Mouse (Mus musculus): ENCODE measurements around the gene Fam198a. TPM values are rescaled to one million over a fixed set of nuclear protein-coding genes. Genes with fewer than 3 reads are reported as not detected.

The Fam198a gene
- polyA plus RNA-seq, 1 experiment from 2014 or later: 0.25 TPM

GRCm38 (mm10) chr9:121983504-121983903, 32.7 kb downstream of the Fam198a start:
- WGBS (ENCODE audit: insufficient replicate concordance): 48% methylated on average over 15 of the region's 15 CpGs
- no peak overlapping the region for H3K4me3 ChIP-seq (replicated peaks)
- no peaks in the 10 kb centered on the region for H3K36me3 ChIP-seq
- H3K4me2 ChIP-seq: no peak overlapping the region
- H3K27me3 ChIP-seq: no peaks in the 10 kb centered on the region
- H3K9ac ChIP-seq: no peak overlapping the region
- DNase-seq (peak; percentile 23), ATAC-seq (ENCODE audit: low read depth) (0 out of 2 replicates have a peak, but pooled peaks have one; percentile 32)
- no peaks in the 10 kb centered on the region for H3K9me3 ChIP-seq (replicated peaks)
- H3K27ac ChIP-seq: no peak overlapping the region
- peaks cover 6% of the 10 kb centered on the region; the same call in 1 of the 2 replicates for H3K4me1 ChIP-seq (replicated peaks)

- Histone ChIP-seq H3K9me3 (replicated peaks) (no peaks in the 10 kb centered on the region), H3K4me1 (replicated peaks) (peaks cover 6% of the 10 kb centered on the region; the same call in 1 of the 2 replicates), H3K9ac (no peak overlapping the region), H3K27me3 (no peaks in the 10 kb centered on the region), H3K4me3 (replicated peaks) (no peak overlapping the region), H3K36me3 (no peaks in the 10 kb centered on the region), H3K4me2 (no peak overlapping the region), H3K27ac (no peak overlapping the region)
- WGBS (ENCODE audit: insufficient replicate concordance): 47% methylated on average over 15 of the region's 15 CpGs
- ATAC-seq (ENCODE audit: low read depth): 0 out of 2 replicates have a peak, but pooled peaks have one; percentile 19
- DNase-seq: peak; percentile 36
These were observed 34.0 kb downstream of the Fam198a start for GRCm38 (mm10) chr9:121984465-121985461.

- ATAC-seq (ENCODE audit: low read depth): no peak
- H3K9me3 ChIP-seq (replicated peaks): no peaks in the 10 kb centered on the region
- no peak overlapping the region for H3K9ac ChIP-seq
- whole genome bisulfite sequencing (ENCODE audit: insufficient replicate concordance): 60% methylated on average over 3 of the region's 3 CpGs
- no peak overlapping the region for H3K4me2 ChIP-seq
- H3K27ac ChIP-seq: no peak overlapping the region
- peaks cover 6% of the 10 kb centered on the region; the same call in 1 of the 2 replicates for H3K4me1 ChIP-seq (replicated peaks)
- H3K4me3 ChIP-seq (replicated peaks): no peak overlapping the region
- no peaks in the 10 kb centered on the region for H3K36me3 ChIP-seq
- DNase-seq: no peak
- no peaks in the 10 kb centered on the region for H3K27me3 ChIP-seq
These were observed 38.1 kb downstream of the Fam198a start for GRCm38 (mm10) chr9:121988910-121989309.

GRCm38 (mm10) chr9:121989536-121989935, 38.7 kb downstream of the Fam198a start:
- DNase-seq: no peak
- Histone ChIP-seq H3K4me1 (replicated peaks) (peaks cover 8% of the 10 kb centered on the region; the same call in 1 of the 2 replicates), H3K4me3 (replicated peaks) (no peak overlapping the region), H3K36me3 (no peaks in the 10 kb centered on the region), H3K9me3 (replicated peaks) (no peaks in the 10 kb centered on the region), H3K27me3 (no peaks in the 10 kb centered on the region), H3K27ac (no peak overlapping the region), H3K9ac (no peak overlapping the region), H3K4me2 (no peak overlapping the region)
- no peak for ATAC-seq (ENCODE audit: low read depth)
- 67% methylated on average over 5 of the region's 5 CpGs for WGBS (ENCODE audit: insufficient replicate concordance)

- Histone ChIP-seq H3K4me2 (no peak overlapping the region), H3K4me1 (replicated peaks) (0 out of 2 replicates have a peak, but pooled peaks cover 10% of the 10 kb centered on the region), H3K27me3 (peaks cover 12% of the 10 kb centered on the region), H3K36me3 (no peaks in the 10 kb centered on the region), H3K27ac (no peak overlapping the region), H3K9ac (no peak overlapping the region), H3K4me3 (replicated peaks) (no peak overlapping the region), H3K9me3 (replicated peaks) (no peaks in the 10 kb centered on the region)
- no peak for DNase-seq
- WGBS (ENCODE audit: insufficient replicate concordance): 61% methylated on average over 5 of the region's 5 CpGs
- ATAC-seq (ENCODE audit: low read depth): no peak
These were observed 40.3 kb downstream of the Fam198a start for GRCm38 (mm10) chr9:121991041-121991440.

GRCm38 (mm10) chr9:121993047-121993446, 42.3 kb downstream of the Fam198a start:
- WGBS (ENCODE audit: insufficient replicate concordance): 35% methylated on average over 3 of the region's 3 CpGs
- Histone ChIP-seq H3K9me3 (replicated peaks) (no peaks in the 10 kb centered on the region), H3K4me2 (no peak overlapping the region), H3K4me1 (replicated peaks) (0 out of 2 replicates have a peak, but pooled peaks cover 10% of the 10 kb centered on the region), H3K9ac (no peak overlapping the region), H3K27ac (no peak overlapping the region), H3K27me3 (peaks cover 20% of the 10 kb centered on the region), H3K4me3 (replicated peaks) (no peak overlapping the region), H3K36me3 (no peaks in the 10 kb centered on the region)
- DNase-seq (no peak), ATAC-seq (ENCODE audit: low read depth) (no peak)

GRCm38 (mm10) chr9:121995077-121995476, 44.3 kb downstream of the Fam198a start:
- Histone ChIP-seq H3K27me3 (peaks cover 20% of the 10 kb centered on the region), H3K4me2 (peak overlapping the region; percentile 71), H3K4me1 (replicated peaks) (0 out of 2 replicates have a peak, but pooled peaks cover 10% of the 10 kb centered on the region), H3K9ac (peak overlapping the region; percentile 64; the same call in 1 of the 2 replicates), H3K36me3 (no peaks in the 10 kb centered on the region), H3K27ac (no peak overlapping the region), H3K4me3 (replicated peaks) (peak overlapping the region; percentile 65), H3K9me3 (replicated peaks) (no peaks in the 10 kb centered on the region)
- DNase-seq: no peak
- 23% methylated on average over 10 of the region's 10 CpGs for WGBS (ENCODE audit: insufficient replicate concordance)
- ATAC-seq (ENCODE audit: low read depth): no peak

GRCm38 (mm10) chr9:121995508-121996131, 44.8 kb downstream of the Fam198a start:
- H3K9me3 ChIP-seq (replicated peaks): no peaks in the 10 kb centered on the region
- under 1% methylated on average over 53 of the region's 53 CpGs for WGBS (ENCODE audit: insufficient replicate concordance)
- H3K27me3 ChIP-seq: peaks cover 20% of the 10 kb centered on the region
- ATAC-seq (ENCODE audit: low read depth): peak; percentile 62
- H3K4me2 ChIP-seq: peak overlapping the region; percentile 71
- no peaks in the 10 kb centered on the region for H3K36me3 ChIP-seq
- DNase-seq: peak; percentile 21
- H3K27ac ChIP-seq: no peak overlapping the region
- H3K4me3 ChIP-seq (replicated peaks): peak overlapping the region; percentile 65
- peak overlapping the region; percentile 64 for H3K9ac ChIP-seq
- H3K4me1 ChIP-seq (replicated peaks): 0 out of 2 replicates have a peak, but pooled peaks cover 10% of the 10 kb centered on the region

GRCm38 (mm10) chr9:121997010-121997409, 46.2 kb downstream of the Fam198a start, which contains the start of gene Pomgnt2:
TSS of gene Pomgnt2 (minus strand) at chr9:121997110.
- no peaks in the 10 kb centered on the region for H3K9me3 ChIP-seq (replicated peaks)
- H3K4me2 ChIP-seq: peak within 1 kb of the TSS; percentile 71
- DNase-seq (no peak), ATAC-seq (ENCODE audit: low read depth) (no peak)
- peak within 1 kb of the TSS; percentile 65 for H3K4me3 ChIP-seq (replicated peaks)
- peaks cover 20% of the 10 kb centered on the region for H3K27me3 ChIP-seq
- H3K9ac ChIP-seq: no peak within 1 kb of the TSS
- no peak within 1 kb of the TSS for H3K27ac ChIP-seq
- H3K36me3 ChIP-seq: no peaks in the 10 kb centered on the region
- H3K4me1 ChIP-seq (replicated peaks): 0 out of 2 replicates have a peak, but pooled peaks cover 10% of the 10 kb centered on the region

- Histone ChIP-seq H3K4me3 (replicated peaks) (no peak overlapping the region), H3K27me3 (peaks cover 20% of the 10 kb centered on the region), H3K4me1 (replicated peaks) (0 out of 2 replicates have a peak, but pooled peaks cover 10% of the 10 kb centered on the region), H3K9me3 (replicated peaks) (no peaks in the 10 kb centered on the region), H3K4me2 (no peak overlapping the region), H3K27ac (no peak overlapping the region), H3K36me3 (no peaks in the 10 kb centered on the region), H3K9ac (no peak overlapping the region)
- DNase-seq (no peak), ATAC-seq (ENCODE audit: low read depth) (no peak)
- WGBS (ENCODE audit: insufficient replicate concordance): 67% methylated on average over 4 of the region's 4 CpGs
These were observed 47.2 kb downstream of the Fam198a start for GRCm38 (mm10) chr9:121997978-121998377.

GRCm38 (mm10) chr9:122006175-122006574, 55.4 kb downstream of the Fam198a start:
- no peak for ATAC-seq (ENCODE audit: low read depth)

More at GRCm38 (mm10) chr9:122006175-122006574, 55.4 kb downstream of the Fam198a start:
- H3K4me2 ChIP-seq: no peak overlapping the region
- no peaks in the 10 kb centered on the region for H3K4me1 ChIP-seq (replicated peaks)
- H3K36me3 ChIP-seq: no peaks in the 10 kb centered on the region
- no peaks in the 10 kb centered on the region for H3K9me3 ChIP-seq (replicated peaks)
- H3K4me3 ChIP-seq (replicated peaks): no peak overlapping the region
- no peak overlapping the region for H3K27ac ChIP-seq
- no peak for DNase-seq
- no peaks in the 10 kb centered on the region for H3K27me3 ChIP-seq
- no peak overlapping the region for H3K9ac ChIP-seq
- 66% methylated on average over 2 of the region's 2 CpGs for WGBS (ENCODE audit: insufficient replicate concordance)

Data from liver, embryonic 13.5 days (tissue).